Mouse (Mus musculus): ENCODE data around the gene Nxpe2.

Nxpe2 gene

GRCm38 (mm10) chr9:48353148-48353698 lies at the start of gene Nxpe2:
Gene Nxpe2, minus strand, starts transcription at chr9:48353454.
- no peaks in the 10 kb centered on the region for H3K27me3 ChIP-seq (ENCODE audit: control insufficient read depth, insufficient read depth, low read length, poor library complexity, severe bottlenecking)
- no peaks in the 10 kb centered on the region for H3K36me3 ChIP-seq (ENCODE audit: control insufficient read depth, insufficient read depth, low read length, poor library complexity, severe bottlenecking)
- DNase-seq (ENCODE audit: low read depth, low spot score) = no peak

DNA sequence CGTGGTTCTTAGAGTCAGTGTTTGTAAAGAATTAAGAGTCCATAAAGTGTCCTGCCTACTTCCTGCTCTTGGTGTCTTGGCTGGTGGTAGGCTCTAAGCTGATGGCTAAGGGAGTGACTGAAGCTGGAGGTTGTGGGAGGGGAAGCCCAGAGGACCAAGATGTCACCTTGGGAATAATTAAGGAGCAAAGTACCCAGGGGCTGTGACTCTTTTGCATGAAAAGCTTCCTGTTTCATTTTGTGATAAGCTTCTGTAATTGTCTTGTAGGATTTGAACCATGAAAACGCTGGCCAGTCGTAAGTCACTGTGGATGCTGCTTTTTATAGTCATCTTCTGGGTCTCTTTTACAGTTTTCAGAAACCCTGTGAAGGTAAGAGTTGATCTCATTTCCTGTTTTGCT lies 36.7 kb upstream of the Nxpe2 start:
- peak; percentile 60 for DNase-seq (ENCODE audit: low read depth, low spot score)
- 0 out of 2 replicates have a peak, but pooled peaks cover 1% of the 10 kb centered on the region for H3K36me3 ChIP-seq (ENCODE audit: control insufficient read depth, insufficient read depth, low read length, poor library complexity, severe bottlenecking)

GRCm38 (mm10) chr9:48388451-48388850 lies 35.2 kb upstream of the Nxpe2 start:
- no peaks in the 10 kb centered on the region for H3K27me3 ChIP-seq (ENCODE audit: control insufficient read depth, insufficient read depth, low read length, poor library complexity, severe bottlenecking)
- no peak for DNase-seq (ENCODE audit: low read depth, low spot score)
- H3K36me3 ChIP-seq (ENCODE audit: control insufficient read depth, insufficient read depth, low read length, poor library complexity, severe bottlenecking) = 0 out of 2 replicates have a peak, but pooled peaks cover 1% of the 10 kb centered on the region

More for the DNA sequence above, 36.7 kb upstream of the Nxpe2 start:
- no peaks in the 10 kb centered on the region for H3K27me3 ChIP-seq (ENCODE audit: control insufficient read depth, insufficient read depth, low read length, poor library complexity, severe bottlenecking)

DNA sequence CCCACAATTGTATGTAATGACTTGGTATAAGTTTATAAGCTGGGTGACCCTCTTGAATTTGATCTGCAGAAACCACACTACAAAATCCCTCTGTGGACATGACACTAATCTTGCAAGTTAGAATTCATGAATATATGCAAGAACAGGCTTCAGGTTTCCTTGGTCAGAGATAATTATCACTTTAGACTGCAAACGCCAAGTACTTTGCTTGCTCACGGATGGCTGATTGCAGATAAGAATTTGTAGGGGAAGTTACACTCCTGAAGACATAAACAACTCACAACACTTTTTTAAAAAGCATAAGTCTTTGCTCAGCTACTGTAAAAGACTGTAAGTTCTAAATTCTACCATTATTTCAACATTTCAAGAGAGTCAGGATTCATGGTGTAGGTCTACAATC lies 21.1 kb upstream of the Nxpe2 start:
- Histone ChIP-seq H3K36me3 (ENCODE audit: control insufficient read depth, insufficient read depth, low read length, poor library complexity, severe bottlenecking) (no peaks in the 10 kb centered on the region), H3K27me3 (ENCODE audit: control insufficient read depth, insufficient read depth, low read length, poor library complexity, severe bottlenecking) (no peaks in the 10 kb centered on the region)
- no peak for DNase-seq (ENCODE audit: low read depth, low spot score)

- H3K27me3 ChIP-seq (ENCODE audit: control insufficient read depth, insufficient read depth, low read length, poor library complexity, severe bottlenecking) = no peaks in the 10 kb centered on the region
- no peaks in the 10 kb centered on the region for H3K36me3 ChIP-seq (ENCODE audit: control insufficient read depth, insufficient read depth, low read length, poor library complexity, severe bottlenecking)
- no peak for DNase-seq (ENCODE audit: low read depth, low spot score)
Measured at GRCm38 (mm10) chr9:48373232-48373878, 20.1 kb upstream of the Nxpe2 start.

- Histone ChIP-seq H3K27me3 (ENCODE audit: control insufficient read depth, insufficient read depth, low read length, poor library complexity, severe bottlenecking) (no peaks in the 10 kb centered on the region), H3K36me3 (ENCODE audit: control insufficient read depth, insufficient read depth, low read length, poor library complexity, severe bottlenecking) (peaks cover 2% of the 10 kb centered on the region; the same call in 1 of the 2 replicates)
- no peak for DNase-seq (ENCODE audit: low read depth, low spot score)
Measured at GRCm38 (mm10) chr9:48362743-48363142, 9.5 kb upstream of the Nxpe2 start.

DNA sequence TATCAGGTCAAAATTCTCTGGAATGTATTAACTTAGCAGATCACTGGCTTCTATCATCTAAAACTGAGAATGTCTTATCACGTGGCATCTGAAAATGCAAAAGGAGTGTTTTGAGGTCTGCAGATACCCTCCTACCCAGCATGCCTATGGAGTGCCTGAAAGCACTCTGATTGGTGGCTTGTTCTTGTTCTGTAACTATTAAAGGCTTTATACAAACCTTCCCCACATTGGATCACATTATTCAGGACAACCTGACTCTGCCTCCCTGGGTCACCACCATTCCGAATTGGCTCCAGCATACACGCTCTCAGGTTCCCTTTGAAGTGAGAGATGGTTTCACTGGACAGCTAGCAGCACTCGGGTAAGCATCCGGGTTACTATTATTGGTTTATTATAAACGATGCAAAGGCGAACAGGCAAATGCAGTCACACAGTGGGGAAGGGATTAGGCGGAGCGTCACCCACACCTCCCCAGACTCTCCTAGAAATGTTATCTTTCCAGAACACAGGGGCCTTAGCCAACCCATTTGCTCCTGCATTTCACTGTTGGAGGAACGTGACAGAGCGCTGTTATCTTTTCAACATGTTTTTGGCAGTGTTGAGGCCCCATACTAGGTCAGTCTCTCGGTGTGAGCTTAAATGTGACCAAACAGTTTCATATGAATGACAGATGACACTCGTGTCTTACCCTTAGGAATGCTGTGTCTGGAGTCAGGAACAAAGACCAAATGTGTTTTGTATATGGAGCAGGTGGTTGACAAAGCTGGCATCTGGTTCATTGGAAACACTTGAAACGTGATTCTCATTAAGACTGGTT lies 8.8 kb upstream of the Nxpe2 start:
- peaks cover 2% of the 10 kb centered on the region; the same call in 1 of the 2 replicates for H3K36me3 ChIP-seq (ENCODE audit: control insufficient read depth, insufficient read depth, low read length, poor library complexity, severe bottlenecking)
- DNase-seq (ENCODE audit: low read depth, low spot score) = no peak

GRCm38 (mm10) chr9:48360826-48361225 lies 7.6 kb upstream of the Nxpe2 start:
- Histone ChIP-seq H3K27me3 (ENCODE audit: control insufficient read depth, insufficient read depth, low read length, poor library complexity, severe bottlenecking) (no peaks in the 10 kb centered on the region), H3K36me3 (ENCODE audit: control insufficient read depth, insufficient read depth, low read length, poor library complexity, severe bottlenecking) (peaks cover 2% of the 10 kb centered on the region; the same call in 1 of the 2 replicates)
- DNase-seq (ENCODE audit: low read depth, low spot score) = no peak

More for the DNA sequence above, 8.8 kb upstream of the Nxpe2 start:
- no peaks in the 10 kb centered on the region for H3K27me3 ChIP-seq (ENCODE audit: control insufficient read depth, insufficient read depth, low read length, poor library complexity, severe bottlenecking)

GRCm38 (mm10) chr9:48357097-48357496 lies 3.8 kb upstream of the Nxpe2 start:
- H3K27me3 ChIP-seq (ENCODE audit: control insufficient read depth, insufficient read depth, low read length, poor library complexity, severe bottlenecking) = no peaks in the 10 kb centered on the region
- no peaks in the 10 kb centered on the region; the same call in 1 of the 2 replicates for H3K36me3 ChIP-seq (ENCODE audit: control insufficient read depth, insufficient read depth, low read length, poor library complexity, severe bottlenecking)
- no peak for DNase-seq (ENCODE audit: low read depth, low spot score)

DNA sequence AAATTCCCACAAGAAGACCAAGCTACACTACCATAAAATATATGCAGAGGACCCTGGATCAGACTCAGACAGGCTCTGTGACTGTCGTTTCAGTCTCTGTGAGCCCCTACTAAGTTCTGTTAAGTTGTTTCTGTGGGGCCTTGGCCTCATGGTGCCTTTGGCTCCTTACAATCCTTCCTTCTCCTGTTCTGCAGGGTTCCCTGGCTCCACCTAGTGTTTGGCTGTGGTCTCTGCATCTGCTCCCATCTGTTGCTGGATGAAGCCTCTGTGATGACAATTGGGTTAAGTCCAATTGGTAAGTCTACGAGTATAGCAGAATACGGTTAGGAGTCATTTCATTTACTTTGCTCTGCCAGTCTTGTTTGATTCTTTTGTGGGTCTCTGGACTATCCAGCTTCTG lies 1.5 kb upstream of the Nxpe2 start:
- H3K36me3 ChIP-seq (ENCODE audit: control insufficient read depth, insufficient read depth, low read length, poor library complexity, severe bottlenecking) = no peaks in the 10 kb centered on the region
- peak; percentile 67 for DNase-seq (ENCODE audit: low read depth, low spot score)
- H3K27me3 ChIP-seq (ENCODE audit: control insufficient read depth, insufficient read depth, low read length, poor library complexity, severe bottlenecking) = no peaks in the 10 kb centered on the region

- DNase-seq (ENCODE audit: low read depth, low spot score) = no peak
- H3K27me3 ChIP-seq (ENCODE audit: control insufficient read depth, insufficient read depth, low read length, poor library complexity, severe bottlenecking) = no peaks in the 10 kb centered on the region
- H3K36me3 ChIP-seq (ENCODE audit: control insufficient read depth, insufficient read depth, low read length, poor library complexity, severe bottlenecking) = no peaks in the 10 kb centered on the region
Measured at GRCm38 (mm10) chr9:48354122-48354521, 868 bp upstream of the Nxpe2 start.

GRCm38 (mm10) chr9:48345866-48346265 lies 7.4 kb downstream of the Nxpe2 start:
- no peaks in the 10 kb centered on the region for H3K36me3 ChIP-seq (ENCODE audit: control insufficient read depth, insufficient read depth, low read length, poor library complexity, severe bottlenecking)
- DNase-seq (ENCODE audit: low read depth, low spot score) = no peak
- no peaks in the 10 kb centered on the region for H3K27me3 ChIP-seq (ENCODE audit: control insufficient read depth, insufficient read depth, low read length, poor library complexity, severe bottlenecking)

- Histone ChIP-seq H3K36me3 (ENCODE audit: control insufficient read depth, insufficient read depth, low read length, poor library complexity, severe bottlenecking) (no peaks in the 10 kb centered on the region), H3K27me3 (ENCODE audit: control insufficient read depth, insufficient read depth, low read length, poor library complexity, severe bottlenecking) (no peaks in the 10 kb centered on the region)
- no peak for DNase-seq (ENCODE audit: low read depth, low spot score)
Measured at GRCm38 (mm10) chr9:48345456-48345855, 7.8 kb downstream of the Nxpe2 start.

DNA sequence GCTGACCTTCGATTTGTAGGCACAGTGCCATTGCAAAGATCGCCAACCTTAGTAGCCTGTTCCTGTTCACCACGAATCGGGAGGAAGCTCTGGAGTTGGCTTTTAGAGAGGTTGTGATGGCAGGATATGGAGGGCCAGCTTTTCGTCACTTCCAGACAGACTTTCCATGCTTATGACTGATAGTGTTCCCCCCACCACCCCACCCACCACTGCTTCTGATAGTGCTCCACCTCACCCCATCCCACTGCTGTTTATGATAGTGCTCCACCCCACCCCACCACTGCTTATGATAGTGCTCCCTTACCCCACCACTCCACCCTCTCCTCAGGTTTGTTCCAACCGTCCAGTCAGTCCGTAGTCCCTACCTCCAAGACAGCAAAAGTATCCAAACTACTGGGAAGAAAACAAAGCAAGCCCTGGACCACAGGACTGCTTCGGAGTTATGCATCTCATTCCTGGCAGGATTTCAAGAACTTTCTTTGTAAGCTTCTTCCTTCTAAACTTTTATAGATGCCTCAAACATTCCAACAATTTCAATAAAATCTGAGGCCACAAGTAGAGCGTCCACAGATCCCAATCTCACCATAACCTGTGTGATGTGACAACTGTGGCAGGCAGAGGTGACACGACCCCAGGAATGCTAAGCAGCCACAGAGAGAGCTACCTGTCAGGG lies 12.4 kb downstream of the Nxpe2 start:
- Histone ChIP-seq H3K36me3 (ENCODE audit: control insufficient read depth, insufficient read depth, low read length, poor library complexity, severe bottlenecking) (no peaks in the 10 kb centered on the region; the same call in 1 of the 2 replicates), H3K27me3 (ENCODE audit: control insufficient read depth, insufficient read depth, low read length, poor library complexity, severe bottlenecking) (no peaks in the 10 kb centered on the region)
- DNase-seq (ENCODE audit: low read depth, low spot score) = no peak
